Mouse (Mus musculus) embryo, embryonic 10.5 days (tissue): Measurements from ENCODE around the gene Cdk2ap2.
"Not testable (repeated sequence)": the region's sequence is repeated elsewhere in the genome, so short reads cannot be mapped to it uniquely, and the experiment has no call there.

Source experiments
- DNase-seq: peaks from one replicate; pipeline ENCODE4 v3.0.0-alpha.2; 2015; ENCODE audit warnings: low spot score

The Cdk2ap2 gene

GRCm38 (mm10) chr19:4066877-4067276, 30.1 kb upstream of the Cdk2ap2 start:
- no peak for DNase-seq

- DNase-seq: not testable (repeated sequence)
These were observed 28.7 kb upstream of the Cdk2ap2 start for GRCm38 (mm10) chr19:4068242-4068641.

- DNase-seq: no peak
These were observed 28.1 kb upstream of the Cdk2ap2 start for GRCm38 (mm10) chr19:4068717-4069410.

- DNase-seq: no peak
These were observed 26.7 kb upstream of the Cdk2ap2 start for GRCm38 (mm10) chr19:4070311-4070710.

GRCm38 (mm10) chr19:4070756-4071155, 26.2 kb upstream of the Cdk2ap2 start:
- no peak for DNase-seq

- DNase-seq: no peak
These were observed 25.6 kb upstream of the Cdk2ap2 start for GRCm38 (mm10) chr19:4071406-4071805.

GRCm38 (mm10) chr19:4072706-4073424, 24.1 kb upstream of the Cdk2ap2 start:
- no peak for DNase-seq

- DNase-seq: no peak
These were observed 21.5 kb upstream of the Cdk2ap2 start for GRCm38 (mm10) chr19:4075531-4075930.

- DNase-seq: no peak
These were observed 17.4 kb upstream of the Cdk2ap2 start for GRCm38 (mm10) chr19:4079594-4079993.

- no peak for DNase-seq
These were observed 16.4 kb upstream of the Cdk2ap2 start for GRCm38 (mm10) chr19:4080511-4081009.

- DNase-seq: no peak
These were observed 15.6 kb upstream of the Cdk2ap2 start, which contains the start of gene Cabp2 for GRCm38 (mm10) chr19:4081394-4081793. Gene Cabp2, plus strand, starts transcription at chr19:4081578.

GRCm38 (mm10) chr19:4082219-4082965, 14.6 kb upstream of the Cdk2ap2 start:
- no peak for DNase-seq

- DNase-seq: no peak
These were observed 13.7 kb upstream of the Cdk2ap2 start for GRCm38 (mm10) chr19:4083316-4083715.

GRCm38 (mm10) chr19:4083826-4084225, 13.2 kb upstream of the Cdk2ap2 start:
- DNase-seq: no peak

GRCm38 (mm10) chr19:4084984-4085383, 12.0 kb upstream of the Cdk2ap2 start:
- DNase-seq: no peak

GRCm38 (mm10) chr19:4086156-4086555, 10.8 kb upstream of the Cdk2ap2 start:
- no peak for DNase-seq

- no peak for DNase-seq
These were observed 9.9 kb upstream of the Cdk2ap2 start for GRCm38 (mm10) chr19:4087090-4087489.

- no peak for DNase-seq
These were observed 8.8 kb upstream of the Cdk2ap2 start for GRCm38 (mm10) chr19:4088146-4088545.

GRCm38 (mm10) chr19:4089128-4089527, 7.9 kb upstream of the Cdk2ap2 start:
- no peak for DNase-seq

- DNase-seq: no peak
These were observed 6.5 kb upstream of the Cdk2ap2 start for GRCm38 (mm10) chr19:4090446-4090845.

- DNase-seq: no peak
These were observed 5.6 kb upstream of the Cdk2ap2 start for GRCm38 (mm10) chr19:4091383-4091782.

- DNase-seq: no peak
These were observed 4.2 kb upstream of the Cdk2ap2 start for GRCm38 (mm10) chr19:4092750-4093149.

GRCm38 (mm10) chr19:4093772-4094171, 3.2 kb upstream of the Cdk2ap2 start:
- no peak for DNase-seq
